ENCODE assay signal across 32 mouse cellular contexts in genomic region chr13:104097190-104097589, GRCm38 (mm10). TPM values are rescaled to one million over a fixed set of nuclear protein-coding genes. Genes with fewer than 3 reads are reported as not detected.
DNase-seq lines count a peak whose midpoint lies in the region; ATAC-seq lines count a peak whose summit lies in the region.
"Had no signal": no experiment of that assay in that cellular context is flagged by ENCODE, and none has a peak within 500 bp of the region (broad histone marks: within the 10 kb centered on the region; RNA-seq: fewer than 3 reads in every experiment).

No protein-coding gene starts in this region.

- 54% methylated on average over 7 of the region's 7 CpGs for WGBS in heart, embryonic 14.5 days
- 95% methylated on average over 7 of the region's 7 CpGs for WGBS in kidney, embryonic 14.5 days

- no peaks in the 10 kb centered on the region for H3K9me3 ChIP-seq in heart, embryonic 14.5 days (ENCODE audit: control insufficient read depth, low read length)
- no peaks in the 10 kb centered on the region for H3K9me3 ChIP-seq in kidney, embryonic 14.5 days (ENCODE audit: control insufficient read depth, low read length)
- H3K9me3 ChIP-seq: embryonic facial prominence, embryonic 13.5 days; forebrain, embryonic 10.5 days; forebrain, embryonic 15.5 days; hindbrain, embryonic 12.5 days; intestine, embryonic 15.5 days; limb, embryonic 10.5 days; limb, embryonic 15.5 days; liver, embryonic 13.5 days; lung, embryonic 15.5 days; neural tube, embryonic 12.5 days had no signal

- no peak overlapping the region for H3K9ac ChIP-seq in heart, embryonic 14.5 days (ENCODE audit: low read length)
- no peak overlapping the region for H3K9ac ChIP-seq in kidney, embryonic 14.5 days (ENCODE audit: low read depth, low read length)
- H3K9ac ChIP-seq: embryonic facial prominence, embryonic 13.5 days; forebrain, embryonic 15.5 days; hindbrain, embryonic 12.5 days; intestine, embryonic 15.5 days; limb, embryonic 15.5 days; liver, embryonic 13.5 days; lung, embryonic 15.5 days; neural tube, embryonic 12.5 days had no signal

- peak; percentile 68 for DNase-seq in heart, adult 11 months
- DNase-seq in heart, postnatal 36 days = no peak
- no peak for DNase-seq in heart, adult 8-10 months (ENCODE audit: low spot score)
- peak; percentile 32 for DNase-seq in lung, postnatal 10 days
- DNase-seq in kidney, postnatal 10 days = no peak
- DNase-seq: adrenal gland, adult 2 months; adrenal gland, postnatal 36 days; cerebellum, postnatal 10 days; gastrocnemius, postnatal 36 days; kidney, adult 2 months; layer of hippocampus, postnatal 36 days; liver, embryonic 13.5 days; right cerebral cortex, adult 18-20 months; right cerebral cortex, postnatal 4 days; thymus, postnatal 4 days had no signal

- H3K27me3 ChIP-seq in heart, embryonic 14.5 days (ENCODE audit: control insufficient read depth, insufficient read depth, low read length) = no peaks in the 10 kb centered on the region
- no peaks in the 10 kb centered on the region for H3K27me3 ChIP-seq in kidney, embryonic 14.5 days (ENCODE audit: control insufficient read depth, insufficient read depth, low read length)
- H3K27me3 ChIP-seq: CH12.LX; embryonic facial prominence, embryonic 13.5 days; forebrain, embryonic 15.5 days; hindbrain, embryonic 12.5 days; intestine, embryonic 15.5 days; limb, embryonic 15.5 days; liver, embryonic 13.5 days; lung, embryonic 15.5 days; neural tube, embryonic 12.5 days had no signal

- ATAC-seq in heart, embryonic 14.5 days (ENCODE audit: insufficient number of reproducible peaks, insufficient read depth, low FRiP score, low read depth) = no peak
- no peak for ATAC-seq in kidney, embryonic 14.5 days (ENCODE audit: low FRiP score, low TSS enrichment)
- ATAC-seq: activated CD4-positive, CD25-positive, alpha-beta regulatory T cell, adult 4 months; forebrain, embryonic 15.5 days; hindbrain, postnatal 0 days; intestine, embryonic 15.5 days; midbrain, embryonic 16.5 days had no signal

- H3K27ac ChIP-seq in heart, embryonic 14.5 days (replicated peaks in 1 of 2; ENCODE audit: control insufficient read depth in 1 of 2, insufficient read depth in 1 of 2, low read depth in 2 of 2, low read length in 2 of 2) = peak overlapping the region; percentile 12 to 39; a peak in 3 of 4 replicates
- H3K27ac ChIP-seq in kidney, embryonic 14.5 days (ENCODE audit: low read depth, low read length) = no peak overlapping the region
- H3K27ac ChIP-seq: embryonic facial prominence, embryonic 13.5 days; forebrain, embryonic 10.5 days; forebrain, embryonic 15.5 days; hindbrain, embryonic 12.5 days; hindbrain, postnatal 0 days; intestine, embryonic 15.5 days; kidney, postnatal 0 days; limb, embryonic 10.5 days; limb, embryonic 15.5 days; liver, embryonic 13.5 days; lung, embryonic 15.5 days; neural tube, embryonic 12.5 days had no signal

- intact Hi-C loops in heart, postnatal 36 days (cut with DNase I) = no loop called here

- no peaks in the 10 kb centered on the region for H3K36me3 ChIP-seq in heart, embryonic 14.5 days (ENCODE audit: control insufficient read depth, insufficient read depth, low read length)
- H3K36me3 ChIP-seq in kidney, embryonic 14.5 days (ENCODE audit: control insufficient read depth, insufficient read depth, low read length) = no peaks in the 10 kb centered on the region
- H3K36me3 ChIP-seq: forebrain, embryonic 15.5 days; hindbrain, embryonic 12.5 days; intestine, embryonic 15.5 days; limb, embryonic 10.5 days; limb, embryonic 15.5 days; liver, embryonic 13.5 days; lung, embryonic 15.5 days; neural tube, embryonic 12.5 days had no signal

- peaks cover 9 to 28% of the 10 kb centered on the region in 2 experiments for H3K4me1 ChIP-seq in heart, embryonic 14.5 days (ENCODE audit: control insufficient read depth in 2 of 2, insufficient read depth in 2 of 2, low read length in 2 of 2)
- no peaks in the 10 kb centered on the region for H3K4me1 ChIP-seq in kidney, embryonic 14.5 days (ENCODE audit: control insufficient read depth, insufficient read depth, low read length)
- H3K4me1 ChIP-seq: forebrain, embryonic 10.5 days; forebrain, embryonic 15.5 days; hindbrain, embryonic 12.5 days; intestine, embryonic 15.5 days; liver, embryonic 13.5 days; neural tube, embryonic 12.5 days had no signal

- H3K4me3 ChIP-seq in heart, embryonic 14.5 days (ENCODE audit: control insufficient read depth in 1 of 2, insufficient read depth in 1 of 2, low read depth in 1 of 2, low read length in 2 of 2) = no peak overlapping the region
- no peak overlapping the region for H3K4me3 ChIP-seq in kidney, embryonic 14.5 days (ENCODE audit: low read length)
- H3K4me3 ChIP-seq: embryonic facial prominence, embryonic 13.5 days; forebrain, embryonic 10.5 days; forebrain, embryonic 15.5 days; hindbrain, embryonic 12.5 days; intestine, embryonic 15.5 days; limb, embryonic 10.5 days; limb, embryonic 15.5 days; liver, embryonic 13.5 days; lung, embryonic 15.5 days; neural tube, embryonic 12.5 days had no signal

- H3K4me2 ChIP-seq in heart, embryonic 14.5 days (ENCODE audit: low read length) = no peak overlapping the region; the same call in 1 of the 2 replicates
- no peak overlapping the region for H3K4me2 ChIP-seq in kidney, embryonic 14.5 days (replicated peaks; ENCODE audit: low read depth, low read length)
- H3K4me2 ChIP-seq: embryonic facial prominence, embryonic 13.5 days; forebrain, embryonic 15.5 days; hindbrain, embryonic 12.5 days; intestine, embryonic 15.5 days; limb, embryonic 15.5 days; liver, embryonic 13.5 days; lung, embryonic 15.5 days; midbrain, embryonic 11.5 days; neural tube, embryonic 12.5 days had no signal

RNA-seq across cellular contexts. Expression of gene Nln, which starts 12.2 kb away (rescaled TPM):
- 10 to 100 TPM; 10.6 to 14.8 TPM for total RNA-seq in heart, postnatal 36 days (2021)
- polyA plus RNA-seq in heart, embryonic 14.5 days (2014; fragmentation: Nextera tagmentation; extraction: Ambion mirVana) = 25.0 and 25.6 TPM in 2 replicates
- 10 to 100 TPM; 10.5 to 13.8 (median 11.0) TPM for total RNA-seq in heart, adult 8-10 months (2022)
- 13.9 and 21.5 TPM in 2 replicates for polyA plus RNA-seq in kidney, embryonic 14.5 days (2014; fragmentation: Nextera tagmentation; extraction: Ambion mirVana)

RNA-seq across cellular contexts. Expression of gene Sgtb, which starts 12.4 kb away (rescaled TPM):
- total RNA-seq in heart, postnatal 36 days (2021) = 1 to 10 TPM in 1 of 2 experiments, under 1 TPM in 1; 0.97 to 1.5 TPM
- polyA plus RNA-seq in heart, embryonic 14.5 days (2014; fragmentation: Nextera tagmentation; extraction: Ambion mirVana) = 2.2 and 2.9 TPM in 2 replicates
- total RNA-seq in heart, adult 8-10 months (2022) = under 1 TPM; 0.60 to 0.84 (median 0.71) TPM
- 3.2 and 6.1 TPM in 2 replicates for polyA plus RNA-seq in kidney, embryonic 14.5 days (2014; fragmentation: Nextera tagmentation; extraction: Ambion mirVana)

Comparison
In these comparisons a context has a peak if more than half of its experiments do, and no peak if none do; other contexts are left out.
1. DNase-seq: peak in heart, adult 11 months (single experiment) and lung, postnatal 10 days (single experiment); none in heart, postnatal 36 days (0 of 2), heart, adult 8-10 months (single experiment) and kidney, postnatal 10 days (single experiment).